Mouse (Mus musculus) hindbrain, embryonic 14.5 days (tissue): ENCODE measurements around the gene Mat2a. TPM values are rescaled to one million over a fixed set of nuclear protein-coding genes. Genes with fewer than 3 reads are reported as not detected.
"Not testable (repeated sequence)": the region's sequence is repeated elsewhere in the genome, so short reads cannot be mapped to it uniquely, and the experiment has no call there.

Experiments used
- ATAC-seq: fragments of 200-750 bp; cut with Nextera tagmentation; 2 replicates; pipeline ENCODE4 v1.8.0; 2017; ENCODE audit warnings: moderate number of reproducible peaks, mild to moderate bottlenecking, moderate TSS enrichment, moderate library complexity; ENCODE audit not compliant: low FRiP score
- DNase-seq: peaks from one replicate; pipeline ENCODE4 v3.0.0-alpha.2; 2015; ENCODE audit warnings: low spot score
- H3K27ac ChIP-seq: fragments of 300-500 bp; sonication (generic); 2 replicates; pipeline ENCODE4 v1.5.1; 2014; ENCODE audit warnings: mild to moderate bottlenecking, moderate library complexity
- H3K27me3 ChIP-seq: fragments of 300-500 bp; sonication (generic); 2 replicates; pipeline ENCODE4 v1.6.1; 2014; ENCODE audit warnings: mild to moderate bottlenecking, low read length, mixed read lengths; ENCODE audit not compliant: control insufficient read depth, insufficient read depth
- H3K36me3 ChIP-seq: fragments of 300-500 bp; sonication (generic); replicated peaks from 2 replicates; pipeline ENCODE4 v1.6.1; 2014; ENCODE audit not compliant: control insufficient read depth, insufficient read depth
- H3K4me1 ChIP-seq: fragments of 300-500 bp; sonication (generic); replicated peaks from 2 replicates; pipeline ENCODE4 v1.6.1; 2014; ENCODE audit warnings: antibody characterized with exemption, low read length, mixed read lengths; ENCODE audit not compliant: control insufficient read depth, insufficient read depth
- H3K4me2 ChIP-seq: fragments of 300-500 bp; sonication (generic); replicated peaks from 2 replicates; pipeline ENCODE4 v1.6.1; 2014; ENCODE audit warnings: mild to moderate bottlenecking, moderate library complexity
- H3K4me3 ChIP-seq: fragments of 300-500 bp; sonication (generic); replicated peaks from 2 replicates; pipeline ENCODE4 v1.5.1; 2014; ENCODE audit warnings: mild to moderate bottlenecking, low read length
- H3K9ac ChIP-seq: fragments of 300-500 bp; sonication (generic); 2 replicates; pipeline ENCODE4 v1.6.1; 2014
- H3K9me3 ChIP-seq: fragments of 300-500 bp; sonication (generic); 2 replicates; pipeline ENCODE4 v1.6.1; 2016; ENCODE audit warnings: low read length; ENCODE audit not compliant: control insufficient read depth
- WGBS: fragments of 180-500 bp; shearing (Covaris S2); extraction: QIAGEN DNeasy Blood & Tissue Kit; methylation state at CpG from one replicate; pipeline ENCODE4 v1.1.7; 2014; 5-methylcytosine and 5-hydroxymethylcytosine counted together
- polyA plus RNA-seq: library from polyadenylated mRNA; unstranded; fragments of >200 nt; fragmentation: Nextera tagmentation; extraction: Ambion mirVana; gene quantifications from 2 replicates; pipeline ENCODE4 v1.2.1, GENCODE M21; 2014

The Mat2a gene
- polyA plus RNA-seq, 1 experiment from 2014 or later = 336 TPM

GRCm38 (mm10) chr6:72477621-72478020 is 38.3 kb upstream of the Mat2a start:
- no peaks in the 10 kb centered on the region for H3K4me1 ChIP-seq
- H3K27me3 ChIP-seq = no peaks in the 10 kb centered on the region
- no peak overlapping the region for H3K9ac ChIP-seq
- H3K27ac ChIP-seq = no peak overlapping the region
- H3K4me2 ChIP-seq = no peak overlapping the region
- H3K36me3 ChIP-seq = no peaks in the 10 kb centered on the region
- DNase-seq (no peak), ATAC-seq (no peak)
- H3K4me3 ChIP-seq = no peak overlapping the region
- WGBS = 87% methylated on average over 3 of the region's 3 CpGs
- no peaks in the 10 kb centered on the region for H3K9me3 ChIP-seq

- WGBS = 91% methylated on average over 5 of the region's 5 CpGs
- Histone ChIP-seq H3K4me1 (no peaks in the 10 kb centered on the region), H3K36me3 (no peaks in the 10 kb centered on the region), H3K9ac (no peak overlapping the region), H3K9me3 (no peaks in the 10 kb centered on the region), H3K4me2 (no peak overlapping the region), H3K27me3 (no peaks in the 10 kb centered on the region), H3K4me3 (no peak overlapping the region), H3K27ac (no peak overlapping the region)
- DNase-seq (no peak), ATAC-seq (no peak)
Observed at GRCm38 (mm10) chr6:72476836-72477235, 37.5 kb upstream of the Mat2a start.

GRCm38 (mm10) chr6:72475221-72475985 is 36.0 kb upstream of the Mat2a start:
- DNase-seq = no peak
- Histone ChIP-seq H3K4me1 (no peaks in the 10 kb centered on the region), H3K4me3 (no peak overlapping the region), H3K36me3 (no peaks in the 10 kb centered on the region), H3K27ac (no peak overlapping the region), H3K27me3 (no peaks in the 10 kb centered on the region), H3K9ac (no peak overlapping the region), H3K9me3 (no peaks in the 10 kb centered on the region), H3K4me2 (no peak overlapping the region)
- 92% methylated on average over 4 of the region's 4 CpGs for WGBS
- no peak for ATAC-seq

GRCm38 (mm10) chr6:72473264-72474041 is 34.1 kb upstream of the Mat2a start:
- Histone ChIP-seq H3K27me3 (no peaks in the 10 kb centered on the region), H3K4me3 (no peak overlapping the region), H3K36me3 (no peaks in the 10 kb centered on the region), H3K9me3 (no peaks in the 10 kb centered on the region), H3K4me2 (no peak overlapping the region), H3K9ac (no peak overlapping the region), H3K4me1 (no peaks in the 10 kb centered on the region), H3K27ac (no peak overlapping the region)
- ATAC-seq (no peak), DNase-seq (peak; percentile 30)
- 68% methylated on average over 14 of the region's 14 CpGs for WGBS

GRCm38 (mm10) chr6:72466171-72466570 is 26.8 kb upstream of the Mat2a start:
- Histone ChIP-seq H3K27ac (no peak overlapping the region), H3K9me3 (no peaks in the 10 kb centered on the region), H3K4me2 (no peak overlapping the region), H3K27me3 (no peaks in the 10 kb centered on the region), H3K9ac (no peak overlapping the region), H3K4me3 (no peak overlapping the region), H3K4me1 (no peaks in the 10 kb centered on the region), H3K36me3 (no peaks in the 10 kb centered on the region)
- WGBS = 75% methylated on average over 4 of the region's 4 CpGs
- DNase-seq (no peak), ATAC-seq (no peak)

- DNase-seq = no peak
- H3K27ac ChIP-seq = no peak overlapping the region
- H3K27me3 ChIP-seq = no peaks in the 10 kb centered on the region
- no peak for ATAC-seq
- no peak overlapping the region for H3K4me3 ChIP-seq
- H3K4me2 ChIP-seq = no peak overlapping the region
- WGBS = 79% methylated on average over 8 of the region's 8 CpGs
- H3K9me3 ChIP-seq = no peaks in the 10 kb centered on the region
- no peak overlapping the region for H3K9ac ChIP-seq
- H3K4me1 ChIP-seq = no peaks in the 10 kb centered on the region
- H3K36me3 ChIP-seq = no peaks in the 10 kb centered on the region
Observed at GRCm38 (mm10) chr6:72465361-72466157, 26.2 kb upstream of the Mat2a start.

GRCm38 (mm10) chr6:72462550-72463257 is 23.3 kb upstream of the Mat2a start:
- not testable (repeated sequence) for H3K36me3 ChIP-seq, H3K27me3 ChIP-seq, H3K4me2 ChIP-seq, H3K4me3 ChIP-seq, DNase-seq, H3K9me3 ChIP-seq, ATAC-seq, H3K4me1 ChIP-seq, H3K9ac ChIP-seq, H3K27ac ChIP-seq
- WGBS = 85% methylated on average over 5 of the region's 5 CpGs

- H3K4me1 ChIP-seq = 0 out of 2 replicates have a peak, but pooled peaks cover under 1% of the 10 kb centered on the region
Observed at GRCm38 (mm10) chr6:72460036-72460801, 20.9 kb upstream of the Mat2a start.

More at GRCm38 (mm10) chr6:72460036-72460801, 20.9 kb upstream of the Mat2a start:
- no peak for ATAC-seq
- WGBS = 63% methylated on average over 9 of the region's 9 CpGs
- H3K36me3 ChIP-seq = no peaks in the 10 kb centered on the region
- H3K27me3 ChIP-seq = no peaks in the 10 kb centered on the region
- H3K9ac ChIP-seq = no peak overlapping the region
- H3K9me3 ChIP-seq = no peaks in the 10 kb centered on the region
- no peak overlapping the region for H3K4me2 ChIP-seq
- H3K27ac ChIP-seq = no peak overlapping the region
- no peak for DNase-seq
- H3K4me3 ChIP-seq = no peak overlapping the region
